Mouse (Mus musculus): ENCODE data around the gene Rgl1.

GRCm38 (mm10) chr1:152746426-152746825, 19.7 kb downstream of the Rgl1 start:
- TF ChIP-seq CTCF (IDR thresholded peaks at IDR 0.05; ENCODE audit: control insufficient read depth, insufficient read depth, insufficient replicate concordance, low read depth, low read length) = peak; percentile 45; the same call in 1 of the 2 replicates
- TF ChIP-seq POLR2A (IDR thresholded peaks at IDR 0.05; ENCODE audit: control insufficient read depth, low read depth, low read length) = no peak
